Mouse (Mus musculus) testis, adult 2 months (tissue): ENCODE data around the gene Pmf1.

Experiments
- CTCF ChIP-seq: fragments of 200-500 bp; IDR thresholded peaks from 2 replicates; pipeline ENCODE4 v1.5.1; 2012; ENCODE audit warnings: low read depth, mild to moderate bottlenecking, inconsistent platforms, low read length, moderate library complexity; ENCODE audit not compliant: control insufficient read depth, insufficient read depth, insufficient replicate concordance
- POLR2A ChIP-seq: fragments of 200-500 bp; IDR thresholded peaks from 2 replicates; pipeline ENCODE4 v1.6.1; 2012; ENCODE audit warnings: low read depth, mild to moderate bottlenecking, inconsistent platforms, low read length, moderate library complexity; ENCODE audit not compliant: control insufficient read depth

GRCm38 (mm10) chr3:88436395-88437201 lies 26.5 kb upstream of the Pmf1 start:
- TF ChIP-seq POLR2A (no peak), CTCF (peak; percentile 24; the same call in 1 of the 2 replicates)
